Mouse (Mus musculus): ENCODE measurements around the gene Nfil3.

- TF ChIP-seq GATA1 (IDR thresholded peaks at IDR 0.05; ENCODE audit: low read length) (no peak), TAL1 (IDR thresholded peaks at IDR 0.05; ENCODE audit: low read length) (no peak)
These were observed 61.0 kb downstream of the Nfil3 start for GRCm38 (mm10) chr13:52919790-52920352.

Measured in erythroblast, embryonic 14.5 days (primary cell).